Comparison of ENCODE assay signal across 14 mouse cellular contexts in genomic region chr8:124479251-124479650, GRCm38 (mm10). TPM values are rescaled to one million over a fixed set of nuclear protein-coding genes. Genes with fewer than 3 reads are reported as not detected.
"Had no signal": no experiment of that assay in that cellular context is flagged by ENCODE, and none has a peak within 500 bp of the region (broad histone marks: within the 10 kb centered on the region; RNA-seq: fewer than 3 reads in every experiment).

No protein-coding gene starts in this region.

- ATAC-seq: liver, postnatal 0 days; lung, postnatal 0 days; midbrain, embryonic 13.5 days; midbrain, embryonic 15.5 days had no signal

- DNase-seq: liver, embryonic 13.5 days; liver, postnatal 0 days; lung, adult 2 months; lung, postnatal 14 days; lung, postnatal 36 days; thymus, adult 18-20 months; thymus, postnatal 14 days; thymus, postnatal 36 days had no signal

RNA-seq across cellular contexts. Expression of gene Pgbd5, which starts 39.8 kb away (rescaled TPM):
- total RNA-seq: megakaryocyte progenitor cell, adult 5-6 weeks; monocyte, adult 5-6 weeks; neutrophil, adult 5-6 weeks had no signal
